Mouse (Mus musculus) intestine, embryonic 15.5 days (tissue): ENCODE measurements at regions not wholly inside any gene's neighbourhood (a gene's known extent, or its start where the extent isn't known, plus 50 kb on each side); places are given as distances from the start of the nearest gene placed in this dataset.

Source experiments
- ATAC-seq: fragments of 200-750 bp; cut with Nextera tagmentation; 2 replicates; pipeline ENCODE4 v1.8.0; 2017; ENCODE audit warnings: moderate TSS enrichment, moderate library complexity
- H3K27ac ChIP-seq: fragments of 300-500 bp; sonication (generic); 2 replicates; pipeline ENCODE4 v1.5.1; 2015; ENCODE audit warnings: mild to moderate bottlenecking, inconsistent platforms
- H3K27me3 ChIP-seq: fragments of 300-500 bp; sonication (generic); replicated peaks from 2 replicates; pipeline ENCODE4 v1.6.1; 2015; ENCODE audit warnings: inconsistent platforms
- H3K36me3 ChIP-seq: fragments of 300-500 bp; sonication (generic); 2 replicates; pipeline ENCODE4 v1.6.1; 2015; ENCODE audit warnings: inconsistent platforms
- H3K4me1 ChIP-seq: fragments of 300-500 bp; sonication (generic); replicated peaks from 2 replicates; pipeline ENCODE4 v1.6.1; 2015; ENCODE audit warnings: inconsistent platforms
- H3K4me2 ChIP-seq: fragments of 300-500 bp; sonication (generic); replicated peaks from 2 replicates; pipeline ENCODE4 v1.6.1; 2015; ENCODE audit warnings: mild to moderate bottlenecking, inconsistent platforms
- H3K4me3 ChIP-seq: fragments of 300-500 bp; sonication (generic); replicated peaks from 2 replicates; pipeline ENCODE4 v1.5.1; 2015; ENCODE audit warnings: inconsistent platforms
- H3K9ac ChIP-seq: fragments of 300-500 bp; sonication (generic); 2 replicates; pipeline ENCODE4 v1.6.1; 2015; ENCODE audit warnings: inconsistent platforms
- H3K9me3 ChIP-seq: fragments of 300-500 bp; sonication (generic); 2 replicates; pipeline ENCODE4 v1.6.1; 2016; ENCODE audit warnings: inconsistent platforms
- WGBS: fragments of 180-500 bp; shearing (Covaris S2); methylation state at CpG from one replicate; pipeline ENCODE4 v1.1.7; 2015; 5-methylcytosine and 5-hydroxymethylcytosine counted together

DNA sequence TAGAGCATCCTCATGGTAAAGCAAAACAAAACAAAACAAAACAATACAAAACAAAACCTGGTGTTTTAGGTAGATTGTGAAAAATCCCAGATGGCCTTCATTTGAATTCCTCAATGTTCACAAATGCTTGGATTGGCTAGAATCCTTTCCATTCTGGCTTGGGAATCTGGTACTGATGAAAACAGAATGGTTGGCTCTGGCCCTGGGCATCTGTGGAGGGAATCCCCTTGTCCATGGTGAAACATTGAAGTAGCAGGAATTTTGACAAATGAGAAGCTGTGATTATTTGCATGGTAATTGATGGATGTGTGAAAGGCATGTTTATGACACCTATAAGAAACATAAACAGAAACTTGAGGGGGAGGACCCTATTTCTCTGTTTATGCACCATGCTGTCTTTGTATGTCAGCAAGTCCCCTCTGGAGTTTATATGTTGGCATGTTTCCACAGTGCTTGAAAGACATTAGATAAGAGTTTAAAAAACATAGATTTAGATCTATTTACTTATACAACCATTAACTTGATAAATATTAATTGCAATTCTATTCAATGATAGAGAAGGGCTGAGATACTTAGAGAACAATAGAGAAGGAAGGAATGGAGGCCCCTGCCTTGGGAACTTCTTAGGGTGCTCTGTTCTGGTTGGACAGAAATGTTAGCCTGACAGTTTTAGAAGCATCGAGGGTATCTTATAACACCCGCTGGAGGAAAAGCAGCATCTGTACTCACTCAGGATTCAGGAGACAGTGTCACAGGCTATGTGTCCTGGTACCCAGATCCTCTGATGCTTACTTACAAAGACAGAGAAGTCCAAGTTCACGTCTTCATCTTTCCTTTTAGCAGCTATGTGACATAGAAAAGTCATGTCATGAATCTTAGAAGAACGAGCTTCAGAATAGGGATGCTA is 343.3 kb downstream of the Insc start:
- no peak overlapping the region for H3K9ac ChIP-seq
- H3K27me3 ChIP-seq: no peaks in the 10 kb centered on the region
- 65% methylated on average over 4 of the region's 4 CpGs for WGBS
- no peak overlapping the region for H3K4me2 ChIP-seq
- no peaks in the 10 kb centered on the region for H3K4me1 ChIP-seq
- H3K9me3 ChIP-seq: no peaks in the 10 kb centered on the region
- H3K27ac ChIP-seq: no peak overlapping the region
- no peaks in the 10 kb centered on the region for H3K36me3 ChIP-seq
- ATAC-seq: no peak
- no peak overlapping the region for H3K4me3 ChIP-seq

DNA sequence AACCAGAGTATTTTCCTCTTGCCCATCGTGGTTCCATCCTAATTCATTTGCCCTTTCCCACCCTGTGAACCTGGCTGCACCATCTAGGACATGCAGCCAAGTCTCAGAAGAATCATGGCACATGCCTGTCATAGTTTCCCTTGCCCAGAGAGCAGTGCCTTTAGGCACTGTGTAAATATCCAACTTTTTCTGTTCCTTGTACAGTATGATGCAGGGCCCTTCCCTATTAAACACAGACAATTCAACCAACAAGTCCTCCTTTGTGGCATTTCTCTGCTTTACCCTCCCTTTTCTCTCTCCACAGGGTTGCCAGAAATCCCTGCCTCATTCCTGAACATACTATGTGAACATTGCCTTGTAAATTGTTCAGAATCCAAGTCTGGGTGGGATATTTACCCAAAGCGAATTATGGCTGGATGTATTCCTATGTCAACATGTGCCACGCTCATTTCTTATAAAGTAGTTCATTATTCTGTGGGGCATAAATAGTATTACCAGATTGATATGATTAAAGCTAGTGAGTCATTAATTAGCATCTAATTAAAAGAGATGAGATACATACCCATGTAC is 349.1 kb downstream of the Insc start:
- Histone ChIP-seq H3K4me1 (no peaks in the 10 kb centered on the region), H3K27ac (no peak overlapping the region), H3K4me3 (no peak overlapping the region), H3K9me3 (no peaks in the 10 kb centered on the region), H3K9ac (no peak overlapping the region), H3K36me3 (no peaks in the 10 kb centered on the region), H3K4me2 (no peak overlapping the region), H3K27me3 (no peaks in the 10 kb centered on the region)
- WGBS: 58% methylated on average over 3 of the region's 3 CpGs
- no peak for ATAC-seq

DNA sequence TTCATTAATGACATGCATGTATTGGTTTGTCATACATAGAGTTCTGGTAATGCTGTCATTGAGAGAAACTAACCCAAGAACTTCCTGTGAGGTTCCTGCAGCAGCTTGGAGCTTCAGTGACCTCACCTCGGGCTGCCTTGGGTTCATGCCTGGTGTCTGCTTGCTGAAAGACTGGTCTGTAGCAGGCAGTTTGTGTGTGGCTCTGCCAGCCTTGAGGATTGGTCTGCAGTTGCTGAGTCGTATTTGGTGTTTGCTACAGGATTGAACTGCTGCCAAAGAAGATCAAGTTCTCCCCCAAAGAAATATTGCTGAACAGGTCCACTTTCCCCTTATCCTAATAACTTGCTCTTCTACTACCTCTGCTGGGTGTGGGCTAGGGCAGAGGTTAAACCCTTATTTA is 362.5 kb downstream of the Insc start:
- 61% methylated on average over 2 of the region's 2 CpGs for WGBS
- H3K4me2 ChIP-seq: no peak overlapping the region
- H3K27me3 ChIP-seq: no peaks in the 10 kb centered on the region
- no peak overlapping the region for H3K4me3 ChIP-seq
- no peak overlapping the region for H3K27ac ChIP-seq
- no peaks in the 10 kb centered on the region for H3K36me3 ChIP-seq
- no peak for ATAC-seq
- H3K4me1 ChIP-seq: no peaks in the 10 kb centered on the region
- H3K9me3 ChIP-seq: no peaks in the 10 kb centered on the region
- H3K9ac ChIP-seq: no peak overlapping the region

DNA sequence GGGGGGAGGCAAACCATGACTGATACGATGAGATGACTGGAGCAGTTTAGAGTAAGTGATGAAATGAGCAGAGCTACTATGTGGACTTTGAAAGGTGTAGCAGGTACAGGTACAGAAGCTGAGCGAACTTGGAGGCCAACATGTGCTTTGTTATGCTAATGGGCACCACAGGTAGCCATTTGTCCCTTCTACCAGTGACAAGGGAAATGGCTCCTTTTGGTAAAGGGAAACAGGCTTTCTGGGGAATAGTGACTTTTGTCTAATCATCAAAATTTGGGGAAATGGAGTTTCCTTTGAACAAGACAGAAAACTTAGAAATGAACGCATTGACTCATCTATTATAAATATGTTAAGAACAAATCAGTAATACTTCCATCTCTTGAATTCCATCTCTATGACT is 368.8 kb downstream of the Insc start:
- Histone ChIP-seq H3K27me3 (no peaks in the 10 kb centered on the region), H3K9me3 (no peaks in the 10 kb centered on the region), H3K4me3 (no peak overlapping the region), H3K27ac (no peak overlapping the region), H3K4me1 (no peaks in the 10 kb centered on the region), H3K9ac (no peak overlapping the region), H3K4me2 (no peak overlapping the region), H3K36me3 (no peaks in the 10 kb centered on the region)
- 52% methylated on average over 3 of the region's 3 CpGs for WGBS
- no peak for ATAC-seq

DNA sequence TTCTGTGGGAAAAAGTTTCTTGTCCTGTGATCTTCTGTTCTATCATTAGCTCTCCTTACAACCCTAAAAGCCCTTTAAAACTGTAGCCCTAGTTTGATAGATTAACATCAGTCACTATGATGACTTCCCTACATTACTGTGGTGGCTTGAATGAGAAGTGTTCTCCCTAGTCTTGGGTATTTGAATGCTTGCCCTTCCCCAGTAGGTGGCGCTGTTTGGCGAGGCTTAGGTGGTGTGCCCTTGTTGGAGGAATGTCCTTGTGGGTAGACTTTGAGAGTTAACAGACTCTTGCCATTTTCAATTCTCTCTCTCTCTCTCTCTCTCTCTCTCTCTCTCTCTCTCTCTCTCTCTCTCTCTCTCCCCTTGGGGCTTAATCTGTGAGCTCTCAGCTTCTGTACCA is 379.8 kb downstream of the Insc start:
- H3K9me3 ChIP-seq: no peaks in the 10 kb centered on the region
- no peak for ATAC-seq
- WGBS: 48% methylated on average over 2 of the region's 2 CpGs
- H3K4me1 ChIP-seq: no peaks in the 10 kb centered on the region
- no peaks in the 10 kb centered on the region for H3K27me3 ChIP-seq
- no peak overlapping the region for H3K27ac ChIP-seq
- no peak overlapping the region for H3K4me3 ChIP-seq
- no peak overlapping the region for H3K4me2 ChIP-seq
- no peaks in the 10 kb centered on the region for H3K36me3 ChIP-seq
- H3K9ac ChIP-seq: no peak overlapping the region

DNA sequence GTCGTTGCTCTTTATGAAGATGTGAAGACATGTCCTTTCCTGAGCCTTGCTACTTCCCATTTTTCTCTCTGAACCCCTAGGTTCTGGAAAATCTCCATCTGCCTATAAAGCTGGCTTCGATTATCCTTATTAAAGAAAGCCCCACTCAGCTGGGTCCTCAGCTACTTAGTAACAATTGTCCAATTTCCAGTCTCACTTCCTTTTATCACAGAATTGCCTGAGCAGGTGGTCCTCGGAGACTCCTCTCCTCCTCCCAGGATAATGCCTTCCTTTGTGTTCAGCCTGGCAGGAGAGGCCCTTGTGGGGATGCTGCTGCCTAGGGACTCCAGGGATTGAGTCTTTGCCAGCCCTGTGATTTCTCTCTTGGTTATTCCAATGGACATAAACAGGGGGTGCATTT is 385.5 kb downstream of the Insc start:
- H3K27me3 ChIP-seq: no peaks in the 10 kb centered on the region
- H3K9me3 ChIP-seq: no peaks in the 10 kb centered on the region
- no peak overlapping the region for H3K4me2 ChIP-seq
- H3K36me3 ChIP-seq: no peaks in the 10 kb centered on the region
- no peaks in the 10 kb centered on the region for H3K4me1 ChIP-seq
- no peak overlapping the region for H3K27ac ChIP-seq
- H3K9ac ChIP-seq: no peak overlapping the region
- no peak overlapping the region for H3K4me3 ChIP-seq
- ATAC-seq: no peak
- WGBS: 50% methylated on average over 3 of the region's 3 CpGs

DNA sequence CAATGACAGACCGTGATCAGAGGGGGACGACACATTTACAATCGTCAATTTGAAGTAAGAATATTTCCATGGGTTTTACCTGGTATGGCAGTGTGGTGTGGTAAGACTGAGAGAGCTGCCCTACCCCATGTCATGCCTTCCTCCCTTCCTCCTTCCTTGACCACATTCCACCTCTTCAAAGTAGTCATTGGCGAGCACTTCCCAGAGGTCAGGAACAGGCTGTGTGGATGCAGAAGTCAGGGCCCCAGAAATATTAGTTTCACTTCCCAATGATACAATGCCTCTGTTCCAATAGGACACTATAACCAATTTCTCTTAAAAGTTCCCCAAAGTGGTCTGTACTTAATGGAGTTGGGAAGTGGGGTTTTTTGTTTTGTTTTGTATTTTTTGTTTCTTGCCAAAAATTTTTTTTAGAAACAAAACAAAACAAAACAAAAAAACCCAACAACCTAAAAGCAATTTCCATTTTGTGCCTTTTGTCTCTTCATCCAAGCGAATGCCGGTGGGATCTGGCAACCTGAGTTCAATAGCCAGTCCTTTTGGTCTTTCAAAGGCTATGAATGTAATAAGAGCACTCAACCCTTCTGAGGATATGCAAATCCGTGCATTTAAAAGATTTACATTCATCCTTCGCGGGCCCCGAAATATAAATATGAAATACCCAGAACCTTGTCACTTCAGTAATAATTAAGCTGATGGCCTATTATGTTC is 387.9 kb downstream of the Insc start:
- ATAC-seq: no peak
- Histone ChIP-seq H3K9ac (no peak overlapping the region), H3K27ac (no peak overlapping the region), H3K4me2 (no peak overlapping the region), H3K36me3 (no peaks in the 10 kb centered on the region), H3K4me1 (no peaks in the 10 kb centered on the region), H3K27me3 (no peaks in the 10 kb centered on the region), H3K9me3 (no peaks in the 10 kb centered on the region), H3K4me3 (no peak overlapping the region)
- WGBS: 89% methylated on average over 10 of the region's 10 CpGs

DNA sequence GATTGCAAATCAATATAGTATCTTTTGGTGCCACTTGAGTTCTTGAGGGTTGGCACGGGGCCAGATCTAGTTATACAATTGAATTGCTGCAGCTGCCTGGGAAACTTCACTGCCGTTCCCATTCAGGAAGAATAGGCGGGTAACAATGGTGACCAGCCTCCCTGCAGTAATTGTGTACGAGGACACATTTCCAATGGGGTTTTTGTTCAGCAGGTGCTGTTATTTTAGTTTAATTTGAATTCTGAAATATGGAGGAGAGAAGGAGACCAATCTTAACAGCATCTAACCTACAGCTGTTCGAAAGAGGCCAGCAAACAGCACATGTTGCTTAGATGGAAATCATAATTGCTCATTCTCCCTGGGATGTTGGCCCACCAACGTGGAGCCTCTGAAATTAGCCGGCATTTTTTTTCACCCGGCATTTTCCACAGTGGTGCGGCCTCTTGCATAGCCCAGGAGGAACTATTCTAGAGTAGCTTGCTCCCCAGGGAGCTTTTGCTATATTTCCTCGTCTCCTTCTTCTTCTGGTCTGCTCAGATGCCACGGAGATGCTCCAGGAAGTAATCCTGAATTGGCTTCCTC is 388.6 kb downstream of the Insc start:
- 62% methylated on average over 11 of the region's 11 CpGs for WGBS
- H3K27me3 ChIP-seq: no peaks in the 10 kb centered on the region
- no peak overlapping the region for H3K27ac ChIP-seq
- no peaks in the 10 kb centered on the region for H3K9me3 ChIP-seq
- no peak overlapping the region for H3K4me2 ChIP-seq
- H3K36me3 ChIP-seq: no peaks in the 10 kb centered on the region
- no peak overlapping the region for H3K9ac ChIP-seq
- no peaks in the 10 kb centered on the region for H3K4me1 ChIP-seq
- no peak for ATAC-seq
- no peak overlapping the region for H3K4me3 ChIP-seq

DNA sequence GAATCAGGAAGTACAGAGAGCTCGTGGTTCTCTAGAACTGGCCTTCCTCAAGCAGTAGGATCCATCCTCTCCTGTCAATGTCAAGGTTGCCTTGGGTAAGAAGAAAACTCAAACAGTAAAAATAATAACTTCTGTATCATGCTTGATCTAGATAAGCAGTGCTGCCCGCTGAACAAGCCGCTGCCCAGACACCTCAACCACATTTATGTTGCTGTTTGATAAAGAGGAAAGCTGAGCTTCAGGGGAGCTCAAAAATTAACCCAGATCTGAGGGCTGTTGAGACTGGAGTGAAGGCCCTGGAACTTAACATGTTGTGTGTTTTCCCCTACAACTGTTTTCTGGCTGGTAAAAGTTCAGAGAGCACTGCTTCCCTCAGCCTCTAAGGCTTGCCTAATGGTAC is 389.1 kb downstream of the Insc start:
- ATAC-seq: no peak

DNA sequence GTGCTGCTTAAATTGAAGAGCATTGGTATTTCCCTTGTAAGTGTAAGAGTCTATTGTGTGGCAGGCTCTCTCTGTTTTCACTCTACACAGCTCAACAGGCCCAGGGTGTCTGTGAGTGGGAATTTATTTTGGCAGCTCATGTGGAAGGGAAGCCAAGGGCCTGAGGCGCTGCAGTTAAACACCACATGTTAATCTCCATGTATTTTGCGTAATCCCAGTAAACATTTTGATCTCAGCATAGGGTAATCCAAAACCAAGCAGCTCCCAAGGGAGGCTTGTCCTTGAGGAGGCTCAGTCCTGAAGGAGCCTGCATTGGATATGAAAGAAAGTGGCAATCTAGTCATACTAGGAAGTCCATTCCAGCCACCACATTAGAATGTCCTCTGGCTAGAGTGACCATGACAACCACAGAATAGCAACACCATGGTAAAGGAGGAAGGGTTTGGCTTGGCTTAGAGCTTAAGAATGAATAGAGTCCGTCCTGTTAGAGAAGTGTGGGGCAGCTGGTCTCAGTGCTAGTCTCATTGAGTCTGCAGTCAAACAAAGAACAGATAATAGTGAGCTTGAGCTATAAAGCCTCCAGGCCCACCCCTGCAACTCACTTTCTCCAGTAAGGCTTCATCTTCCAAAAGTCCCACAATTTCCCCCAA is 391.6 kb downstream of the Insc start:
- H3K4me1 ChIP-seq: no peaks in the 10 kb centered on the region
- no peak overlapping the region for H3K9ac ChIP-seq
- ATAC-seq: no peak
- H3K27ac ChIP-seq: no peak overlapping the region
- WGBS: 92% methylated on average over 3 of the region's 3 CpGs
- H3K36me3 ChIP-seq: no peaks in the 10 kb centered on the region
- no peak overlapping the region for H3K4me2 ChIP-seq
- H3K9me3 ChIP-seq: no peaks in the 10 kb centered on the region
- no peaks in the 10 kb centered on the region for H3K27me3 ChIP-seq
- no peak overlapping the region for H3K4me3 ChIP-seq

More for the DNA sequence above, 389.1 kb downstream of the Insc start:
- Histone ChIP-seq H3K4me2 (no peak overlapping the region), H3K4me3 (no peak overlapping the region), H3K27ac (no peak overlapping the region), H3K36me3 (no peaks in the 10 kb centered on the region), H3K9me3 (no peaks in the 10 kb centered on the region), H3K9ac (no peak overlapping the region), H3K4me1 (no peaks in the 10 kb centered on the region), H3K27me3 (no peaks in the 10 kb centered on the region)
- WGBS: 69% methylated on average over 3 of the region's 3 CpGs

DNA sequence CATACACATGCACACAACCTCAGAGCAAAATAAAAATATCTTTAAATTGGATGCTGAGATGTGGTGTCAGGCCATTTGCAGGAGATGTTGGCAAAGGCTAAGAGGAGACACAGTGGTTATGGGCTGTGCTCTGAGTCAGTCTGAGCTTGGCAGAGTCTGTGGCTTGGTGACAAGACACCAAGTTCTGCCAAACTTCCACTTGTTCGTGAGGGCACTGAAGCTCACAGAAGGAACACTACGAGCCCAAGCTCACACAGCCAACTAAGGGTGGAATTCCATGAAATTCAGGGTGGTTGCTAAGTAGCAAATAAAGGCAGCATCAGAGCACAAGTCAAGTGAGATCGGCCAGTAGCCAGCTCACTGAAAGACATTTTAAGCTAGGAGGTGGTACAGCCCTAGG is 396.8 kb downstream of the Insc start:
- H3K4me3 ChIP-seq: no peak overlapping the region
- no peaks in the 10 kb centered on the region for H3K9me3 ChIP-seq
- WGBS: 89% methylated on average over 3 of the region's 3 CpGs
- no peaks in the 10 kb centered on the region for H3K27me3 ChIP-seq
- no peak overlapping the region for H3K9ac ChIP-seq
- ATAC-seq: no peak
- no peaks in the 10 kb centered on the region for H3K4me1 ChIP-seq
- H3K36me3 ChIP-seq: no peaks in the 10 kb centered on the region
- H3K4me2 ChIP-seq: no peak overlapping the region
- H3K27ac ChIP-seq: no peak overlapping the region

DNA sequence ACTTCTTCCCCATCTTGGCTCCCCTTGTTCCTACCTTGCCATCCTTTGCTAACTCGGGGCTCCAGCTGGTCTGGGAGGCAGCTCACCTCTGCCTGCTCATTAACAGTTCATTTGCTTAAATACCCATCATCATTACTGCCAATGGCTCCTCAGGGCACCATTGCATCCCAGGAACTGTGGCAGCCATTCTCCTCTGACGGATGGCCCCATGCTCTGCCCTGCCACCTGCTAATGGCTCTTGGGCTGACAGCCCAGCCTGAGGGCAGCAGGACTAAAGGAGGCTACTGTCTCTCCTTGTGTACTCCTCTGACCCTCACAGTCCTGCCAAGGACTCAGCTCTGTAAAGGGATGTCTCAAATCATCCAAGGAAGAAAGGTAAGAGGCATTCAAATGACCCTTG is 398.7 kb downstream of the Insc start:
- Histone ChIP-seq H3K9me3 (no peaks in the 10 kb centered on the region), H3K4me1 (no peaks in the 10 kb centered on the region), H3K4me2 (no peak overlapping the region), H3K4me3 (no peak overlapping the region), H3K27ac (no peak overlapping the region), H3K27me3 (no peaks in the 10 kb centered on the region), H3K9ac (no peak overlapping the region), H3K36me3 (no peaks in the 10 kb centered on the region)
- 70% methylated on average over 2 of the region's 2 CpGs for WGBS
- ATAC-seq: no peak
